Mouse (Mus musculus) layer of hippocampus, adult 8-10 months (tissue): ENCODE results near the gene Atp13a3. TPM values are rescaled to one million over a fixed set of nuclear protein-coding genes. Genes with fewer than 3 reads are reported as not detected.
A peak's percentile ranks its signal among the peaks of the same experiment; 100 is the strongest.
"Not testable (repeated sequence)": the region's sequence is repeated elsewhere in the genome, so short reads cannot be mapped to it uniquely, and the experiment has no call there.

Source experiments
- DNase-seq, 2 experiments: peaks; one replicate each; pipeline ENCODE4 v3.0.0; 2022; ENCODE audit warnings: low spot score in 2 of 2
- total RNA-seq, 4 experiments: library from RNA; stranded (reverse); gene quantifications; 2 replicates each; pipeline ENCODE4 v1.2.4; 2022

Gene Atp13a3
- 10 to 100 TPM; 63.5 to 84.2 (median 66.8) TPM for total RNA-seq

DNA sequence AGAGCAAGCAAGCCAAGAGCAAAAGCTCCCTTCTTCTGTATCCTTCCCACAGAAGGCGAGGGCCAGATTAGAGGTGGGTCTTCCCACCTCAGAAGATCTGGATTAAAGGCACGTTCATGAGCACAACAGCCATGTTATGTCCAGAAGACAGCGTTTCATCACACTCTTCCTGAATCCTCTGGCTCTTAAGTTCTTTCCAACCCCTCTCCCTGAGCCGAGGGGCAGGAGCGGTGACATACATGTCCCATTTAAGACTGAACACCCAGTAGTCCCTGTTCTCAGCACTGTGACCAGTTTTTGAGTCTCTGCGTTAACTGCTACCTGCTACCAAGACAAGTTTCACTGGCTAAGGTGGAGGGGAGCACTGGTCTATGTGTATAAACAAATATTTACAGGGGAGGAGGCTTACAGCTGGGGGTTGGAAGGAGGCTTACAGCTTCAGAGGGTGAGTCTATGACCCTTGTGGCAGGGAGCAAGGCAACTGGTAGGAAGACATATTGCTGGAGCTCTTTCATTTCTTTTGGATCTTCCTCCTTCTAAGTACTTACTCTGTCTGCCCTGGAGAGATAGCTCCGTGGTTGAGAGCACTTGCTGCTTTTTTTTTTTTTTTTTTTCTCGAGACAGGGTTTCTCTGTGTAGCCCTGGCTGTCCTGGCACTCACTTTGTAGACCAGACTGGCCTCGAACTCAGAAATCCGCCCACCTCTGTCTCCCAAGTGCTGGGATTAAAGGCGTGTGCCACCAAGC lies at the start of gene Atp13a3:
Atp13a3 (minus strand) TSS at position 51 of the 746 bp plus-strand sequence.
- DNase-seq: no peak

DNA sequence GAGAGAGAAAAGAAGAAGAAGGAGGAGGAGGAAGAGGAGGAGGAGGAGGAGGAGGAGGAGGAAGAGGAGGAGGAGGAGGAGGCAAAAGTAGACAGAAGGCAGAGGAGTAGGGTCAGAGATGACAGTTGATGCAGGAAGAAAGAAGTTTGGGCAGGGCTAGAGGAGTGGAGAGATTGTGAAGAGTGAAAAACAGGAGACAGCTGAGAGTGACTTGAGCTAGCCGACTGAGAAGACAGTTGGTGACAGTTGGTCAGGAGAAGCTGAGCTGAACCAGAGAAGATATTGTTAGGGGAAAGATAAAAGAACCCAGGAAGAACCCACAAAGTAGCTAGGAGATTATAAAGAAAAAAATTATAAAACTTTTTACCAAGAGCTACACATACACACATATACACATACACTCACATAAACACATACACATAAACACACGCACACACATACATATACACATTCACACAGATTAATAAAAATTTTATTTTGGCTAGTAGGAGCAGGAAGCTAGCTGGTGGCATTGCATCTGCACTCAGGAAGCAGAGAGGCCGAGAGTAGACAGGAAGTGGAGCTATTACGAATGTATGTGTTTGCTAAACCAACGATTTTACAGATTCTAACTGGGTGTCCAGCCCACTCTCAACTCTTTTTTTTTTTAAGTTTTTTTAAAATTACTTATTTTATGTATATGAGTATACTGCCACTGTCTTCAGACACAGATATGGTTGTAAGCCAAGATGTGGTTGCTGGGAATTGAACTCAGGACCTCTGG lies 47.6 kb upstream of the Atp13a3 start:
- DNase-seq: no peak

DNA sequence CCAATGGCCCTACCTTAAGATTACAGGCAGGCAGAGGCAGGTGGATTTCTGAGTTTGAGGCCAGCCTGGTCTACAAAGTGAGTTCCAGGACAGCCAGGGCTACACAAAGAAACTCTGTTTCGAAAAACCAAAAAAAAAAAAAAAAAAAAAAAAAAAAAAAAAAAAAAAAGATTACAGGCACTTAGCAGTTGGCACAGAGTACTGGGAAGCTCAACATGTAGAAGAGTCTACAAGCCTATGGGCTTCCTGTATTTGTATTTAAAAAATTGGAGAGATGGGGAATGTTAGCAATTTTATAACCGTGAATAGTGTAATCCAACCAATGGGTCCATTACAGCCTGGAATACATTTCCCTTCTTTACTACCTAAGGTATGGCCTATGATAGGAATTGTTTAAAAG lies 45.4 kb upstream of the Atp13a3 start:
- not testable (repeated sequence) for DNase-seq

DNA sequence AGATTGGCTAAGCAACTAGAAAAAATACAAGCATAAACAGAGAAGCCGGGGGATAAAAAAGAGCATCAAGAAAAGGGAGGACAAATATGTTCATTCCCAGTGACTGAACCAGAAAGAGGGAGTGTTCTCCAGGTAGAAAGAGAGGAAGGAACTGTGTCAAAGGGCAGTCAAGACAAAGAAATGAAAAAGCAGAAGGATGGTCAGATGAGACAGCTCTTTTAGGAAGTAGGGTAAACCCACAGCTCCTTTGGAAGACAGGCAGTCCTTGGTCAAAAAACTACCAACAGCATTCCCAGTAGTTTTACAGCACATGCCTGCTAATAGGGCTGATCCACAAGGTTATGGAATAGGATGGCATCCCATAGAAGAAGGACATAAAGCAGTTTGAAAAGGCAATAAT lies 43.2 kb upstream of the Atp13a3 start:
- DNase-seq: no peak

DNA sequence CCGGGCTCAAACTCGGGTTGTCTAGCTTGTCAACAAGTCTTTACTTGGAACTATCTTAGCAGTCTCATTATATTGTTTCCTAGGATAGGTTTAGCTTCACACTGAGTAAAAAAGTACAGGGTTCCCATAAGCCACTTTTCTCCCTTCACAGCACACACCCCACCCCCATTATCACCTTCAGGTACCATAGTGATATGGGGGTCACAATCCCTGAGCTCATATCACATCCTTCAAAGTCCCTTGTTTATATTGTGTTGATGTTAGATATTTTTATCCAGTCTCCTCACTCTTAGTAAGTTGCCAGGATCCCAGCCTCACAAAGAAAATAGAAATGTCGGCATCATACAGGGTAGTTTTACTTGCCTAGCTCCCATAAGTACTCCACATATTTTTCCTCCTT lies 42.4 kb upstream of the Atp13a3 start:
- no peak for DNase-seq

DNA sequence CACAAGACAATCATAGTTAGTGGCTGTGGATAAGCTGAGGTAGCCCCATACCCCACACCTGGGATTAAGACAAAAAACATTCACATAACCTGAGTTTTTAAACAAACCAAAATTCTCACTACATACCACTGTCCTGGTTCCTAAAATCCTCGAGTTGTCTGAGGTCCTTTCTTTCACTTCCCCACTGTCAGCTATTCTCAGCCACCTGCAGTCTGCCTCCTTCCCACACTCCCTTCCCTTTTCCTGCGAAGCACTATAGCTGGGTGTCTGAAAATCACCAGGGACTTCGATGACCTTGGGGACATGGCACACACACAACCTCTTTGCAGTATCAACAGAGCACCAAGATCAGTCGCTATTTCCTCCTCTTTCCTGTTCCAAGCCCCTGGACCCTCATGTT lies 41.9 kb upstream of the Atp13a3 start:
- DNase-seq: no peak

DNA sequence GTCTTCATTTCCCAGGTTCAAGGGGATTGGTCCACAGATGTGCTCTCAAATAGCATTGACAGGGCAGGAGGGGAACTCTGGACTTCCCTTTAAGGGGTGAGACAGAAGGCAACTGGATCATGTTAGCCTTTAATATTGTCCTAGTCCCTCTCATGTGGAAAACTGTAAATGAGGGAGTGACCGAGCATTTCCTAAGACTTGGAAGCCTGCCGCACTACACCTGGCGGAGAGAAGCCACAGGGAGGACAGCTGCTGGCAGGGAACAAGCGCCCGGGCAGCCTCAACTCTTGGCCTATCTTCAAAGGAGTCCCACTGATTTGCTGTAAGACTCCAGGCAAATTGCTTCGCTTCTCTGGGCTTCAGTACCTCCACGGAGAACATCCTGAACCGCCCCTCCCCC lies 37.6 kb upstream of the Atp13a3 start:
- DNase-seq: no peak

DNA sequence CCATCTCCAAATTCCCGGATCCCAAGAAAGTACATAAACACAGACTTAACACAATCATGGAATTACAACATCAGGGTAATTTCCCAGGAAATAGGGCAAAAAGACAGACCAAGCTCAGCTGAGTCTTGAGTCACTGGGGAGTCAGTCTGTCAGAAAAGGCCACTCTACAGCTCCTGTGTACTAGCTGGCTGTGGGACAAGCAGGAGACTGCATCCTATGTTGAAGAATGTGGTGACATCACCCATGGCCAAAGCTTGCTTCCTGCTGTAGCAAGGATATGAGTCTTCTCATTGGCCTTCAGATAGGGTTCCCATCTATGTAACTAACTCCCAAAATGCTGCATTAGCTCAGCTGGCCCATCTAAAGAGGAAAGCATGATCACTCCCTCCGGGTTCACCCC lies 36.7 kb upstream of the Atp13a3 start:
- DNase-seq: no peak

DNA sequence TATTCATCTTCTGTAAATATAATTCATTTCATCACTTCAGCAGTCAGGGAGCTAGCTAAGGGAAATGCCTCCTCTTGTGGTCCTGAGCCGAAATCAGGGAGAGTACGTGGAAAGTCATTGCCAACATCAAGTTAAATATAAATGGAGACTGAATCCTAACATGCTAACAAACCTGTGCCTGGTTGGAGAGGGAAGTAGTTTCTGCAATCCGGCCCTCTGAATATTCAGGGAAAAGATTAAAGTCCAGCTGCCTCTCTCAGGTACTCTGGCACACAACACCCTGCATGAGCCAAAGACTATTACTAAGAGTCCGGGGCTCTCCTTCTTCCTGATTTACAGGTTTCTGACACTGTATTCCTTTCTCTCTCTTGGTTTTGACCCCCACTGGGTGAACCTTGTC lies 35.6 kb upstream of the Atp13a3 start:
- no peak for DNase-seq

DNA sequence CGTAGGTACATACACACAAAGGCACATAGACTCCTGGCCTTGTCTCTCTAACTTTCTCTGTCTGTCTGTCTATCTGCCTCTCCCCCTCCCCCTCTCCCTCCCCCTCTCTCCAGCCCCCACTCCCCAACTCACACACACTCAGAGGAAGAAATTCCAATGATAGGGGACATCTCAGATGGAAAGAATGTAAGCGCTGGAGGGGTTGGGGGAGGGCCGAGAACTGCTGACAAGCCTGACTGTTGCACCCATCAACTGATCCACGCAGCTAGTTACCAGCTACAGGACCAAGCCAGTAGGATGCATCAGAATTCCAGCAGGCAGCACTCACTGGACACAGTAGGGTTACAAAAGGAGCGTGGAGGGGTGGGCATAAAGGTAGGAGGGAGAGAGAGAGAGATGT lies 34.1 kb upstream of the Atp13a3 start:
- no peak for DNase-seq

DNA sequence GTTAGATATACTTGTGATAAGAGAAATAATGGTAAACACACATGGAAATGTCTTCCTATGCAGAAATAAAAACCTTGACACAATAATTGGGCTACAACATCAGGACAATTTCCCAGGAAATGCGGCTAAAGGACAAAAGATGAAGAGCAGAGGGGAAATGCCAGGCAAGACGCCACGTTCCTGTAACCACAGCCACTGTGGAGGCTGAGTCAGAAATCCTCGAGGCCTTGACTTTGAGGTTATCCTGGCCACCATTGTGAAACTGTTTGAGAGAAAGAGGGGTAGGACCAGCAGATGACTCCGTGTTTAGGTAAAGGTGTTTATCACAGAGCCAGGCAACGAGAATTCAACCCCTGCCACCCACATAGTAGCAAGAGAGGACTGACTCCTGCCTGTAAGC lies 33.6 kb upstream of the Atp13a3 start:
- DNase-seq: no peak

DNA sequence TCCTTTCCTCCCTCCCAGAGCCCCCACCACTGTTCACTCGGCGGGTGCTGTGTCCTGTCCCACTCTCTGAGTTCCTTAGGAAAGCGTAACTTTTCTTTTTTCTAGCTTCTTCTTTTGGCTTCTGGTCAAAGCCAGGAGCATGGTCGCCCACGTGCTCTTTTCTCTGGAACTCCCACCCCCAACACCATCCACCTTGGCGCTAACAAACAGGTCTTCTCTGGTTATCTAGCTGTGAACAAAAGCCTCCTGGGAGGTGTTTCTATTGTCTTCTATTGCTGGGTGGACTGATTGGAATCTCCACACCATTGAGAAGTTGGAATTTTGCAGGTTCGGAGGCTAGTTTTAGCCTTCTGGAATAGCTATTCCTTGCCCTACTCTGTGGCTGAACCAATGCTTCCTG lies 30.5 kb upstream of the Atp13a3 start:
- no peak for DNase-seq

DNA sequence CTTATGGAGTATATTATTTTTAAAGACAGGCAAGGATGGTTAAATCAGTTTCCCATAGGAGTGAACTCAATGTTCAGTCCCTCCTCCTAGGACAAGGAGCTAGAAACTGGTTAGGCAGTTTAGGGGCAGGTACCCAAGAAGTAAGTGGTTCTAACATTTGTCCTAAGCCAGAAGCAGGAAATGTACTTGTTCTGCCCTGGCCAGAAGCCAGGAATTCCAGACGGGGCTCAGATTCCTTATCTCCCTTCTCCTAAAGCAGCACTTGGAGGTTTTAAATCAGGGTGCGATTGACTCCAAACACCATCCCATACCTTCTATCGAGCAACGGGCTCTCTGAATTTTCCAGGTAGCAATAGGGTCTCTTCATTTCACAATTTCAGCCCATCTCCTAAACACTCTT lies 29.6 kb upstream of the Atp13a3 start:
- no peak for DNase-seq

DNA sequence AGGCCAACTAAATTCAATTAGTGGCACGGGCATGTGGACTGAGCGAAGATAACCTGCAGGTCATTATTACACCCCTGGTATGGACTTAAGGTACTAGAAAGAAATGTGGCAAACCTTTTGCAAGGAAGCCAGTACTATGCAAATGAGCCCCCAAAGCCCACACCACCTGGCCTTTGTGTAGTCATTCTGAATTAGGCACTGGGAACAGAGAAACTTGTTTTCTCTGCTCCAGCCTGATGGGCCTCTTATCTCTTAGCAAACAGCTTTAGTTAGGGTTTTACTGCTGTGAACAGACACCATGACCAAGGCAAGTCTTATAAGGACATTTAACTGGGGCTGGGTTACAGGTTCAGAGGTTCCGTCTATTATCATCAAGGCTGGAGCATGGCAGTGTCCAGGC lies 27.4 kb upstream of the Atp13a3 start:
- DNase-seq: no peak

DNA sequence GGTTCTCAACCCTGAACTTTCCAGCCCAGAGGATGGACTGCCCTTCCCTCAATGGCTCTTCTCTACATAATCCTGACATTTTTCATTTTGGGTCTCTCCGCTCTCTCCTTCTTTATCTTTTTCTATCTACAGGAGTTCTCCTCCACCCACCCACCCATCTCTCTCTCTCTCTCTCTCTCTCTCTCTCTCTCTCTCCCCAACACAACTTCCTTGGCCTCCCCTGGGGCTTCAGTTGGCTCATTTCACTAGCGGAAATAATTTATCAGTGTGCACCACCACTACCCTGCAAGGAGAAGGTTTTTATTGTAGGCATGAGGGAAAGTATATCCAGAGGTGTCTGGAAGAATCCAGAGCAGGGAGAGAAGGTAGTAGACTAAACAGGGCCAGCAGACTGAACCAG lies 26.3 kb upstream of the Atp13a3 start:
- no peak for DNase-seq

DNA sequence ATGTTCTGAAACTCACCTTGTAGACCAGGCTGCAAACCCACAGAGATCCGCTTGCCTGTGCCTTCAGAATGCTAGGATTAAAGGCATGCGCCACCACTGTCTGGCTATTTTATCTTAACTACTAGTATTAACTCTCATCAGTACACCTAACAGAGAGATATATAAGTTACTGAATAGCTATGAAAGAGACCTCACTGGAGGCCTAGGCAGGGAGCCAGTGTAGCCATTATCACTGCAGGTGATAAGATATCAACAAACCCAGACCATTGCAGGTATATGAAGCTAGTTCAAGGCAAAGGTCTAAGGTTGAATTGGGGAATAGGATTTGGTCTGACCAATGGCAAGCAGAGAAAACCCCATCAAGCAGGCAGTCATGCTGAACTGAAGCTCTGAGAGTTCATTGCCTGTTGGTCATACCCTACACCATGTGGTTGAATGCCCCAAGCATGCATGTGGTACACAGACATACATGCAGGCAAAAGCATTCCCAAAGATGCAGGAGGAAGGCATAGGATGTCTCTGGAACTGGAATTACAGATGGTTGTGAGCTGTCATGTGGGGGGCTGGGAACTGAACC lies 24.8 kb upstream of the Atp13a3 start:
- DNase-seq: no peak

DNA sequence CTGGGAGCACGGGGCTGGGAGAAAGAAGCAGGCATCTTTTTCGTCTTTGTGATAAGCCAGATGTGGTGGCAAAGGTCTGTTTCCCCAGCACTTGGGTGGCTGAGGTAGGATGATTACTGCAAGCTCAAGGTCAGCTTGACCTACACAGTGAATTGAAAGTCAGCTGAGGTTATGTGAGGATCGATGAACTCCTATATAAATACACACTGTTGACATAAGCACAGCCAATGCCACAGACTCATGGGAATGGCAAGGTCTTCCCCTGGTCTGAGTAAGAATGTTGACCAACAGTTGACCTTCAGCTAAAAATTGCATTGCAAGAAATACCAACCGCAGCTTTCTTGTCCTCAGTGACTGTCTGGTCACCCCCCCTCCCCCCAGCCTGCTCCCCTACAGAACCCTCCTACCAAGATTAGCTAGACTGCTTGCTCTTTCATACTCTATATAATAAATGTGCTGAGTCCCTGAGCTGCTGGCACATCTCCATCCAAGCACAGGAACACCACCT lies 23.0 kb upstream of the Atp13a3 start:
- DNase-seq: no peak

DNA sequence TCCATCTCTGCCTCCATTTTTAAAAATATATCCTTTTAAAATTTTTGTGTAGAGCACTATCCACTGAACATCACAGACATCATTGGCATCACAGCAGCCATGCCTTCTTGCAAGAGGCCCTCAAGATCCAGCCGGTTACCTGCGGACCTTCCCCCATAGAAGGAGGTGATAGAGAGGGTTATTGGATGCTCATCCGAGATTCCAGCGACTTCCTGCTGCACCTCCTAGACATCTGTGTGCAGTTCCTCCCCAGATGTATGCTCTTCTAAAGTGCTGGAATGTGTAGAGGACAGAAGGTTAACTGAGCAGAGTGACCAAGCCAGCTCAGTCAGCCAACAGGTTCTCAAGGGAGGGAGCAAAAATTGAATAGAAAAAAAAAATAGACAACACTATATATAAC lies 21.7 kb upstream of the Atp13a3 start:
- DNase-seq: no peak

DNA sequence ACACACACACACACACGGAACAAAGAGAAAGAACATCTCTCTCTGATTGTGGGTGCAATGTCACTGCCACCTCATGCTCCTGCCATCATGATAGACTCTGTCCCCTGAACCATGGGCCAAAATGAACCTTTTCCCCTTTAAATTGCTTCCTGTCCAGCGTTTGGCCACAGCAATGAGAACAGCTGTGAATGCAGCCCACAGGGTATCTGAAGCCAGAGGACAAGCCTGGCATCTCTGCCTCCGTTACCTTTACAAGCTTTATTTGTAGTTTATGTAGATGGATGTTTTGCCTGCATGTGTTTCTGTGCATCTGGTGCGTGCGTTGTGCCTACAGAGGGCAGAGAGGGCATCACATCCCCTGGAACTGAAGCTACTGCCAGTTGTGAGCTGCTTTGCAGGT lies 21.2 kb upstream of the Atp13a3 start:
- DNase-seq: no peak

DNA sequence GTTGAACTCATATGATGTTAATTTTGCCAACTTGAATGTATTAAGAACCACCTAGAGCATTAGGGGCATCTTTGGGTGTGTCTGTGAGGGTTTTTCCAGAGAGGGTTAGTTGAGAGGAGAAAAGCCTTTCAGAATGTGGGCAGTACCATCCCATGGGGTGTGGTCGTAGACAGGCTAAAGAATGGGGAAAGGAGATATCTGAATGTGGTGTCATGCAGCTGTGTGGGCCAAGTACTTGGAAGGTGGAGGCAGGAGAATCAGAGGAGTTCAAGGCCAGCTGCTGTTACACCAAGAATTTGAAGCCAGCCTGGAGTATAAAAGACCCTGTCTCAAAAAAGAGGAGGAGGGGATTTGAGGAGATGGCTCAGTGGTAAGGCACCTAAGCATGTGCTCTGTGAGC lies 20.2 kb upstream of the Atp13a3 start:
- DNase-seq: no peak

DNA sequence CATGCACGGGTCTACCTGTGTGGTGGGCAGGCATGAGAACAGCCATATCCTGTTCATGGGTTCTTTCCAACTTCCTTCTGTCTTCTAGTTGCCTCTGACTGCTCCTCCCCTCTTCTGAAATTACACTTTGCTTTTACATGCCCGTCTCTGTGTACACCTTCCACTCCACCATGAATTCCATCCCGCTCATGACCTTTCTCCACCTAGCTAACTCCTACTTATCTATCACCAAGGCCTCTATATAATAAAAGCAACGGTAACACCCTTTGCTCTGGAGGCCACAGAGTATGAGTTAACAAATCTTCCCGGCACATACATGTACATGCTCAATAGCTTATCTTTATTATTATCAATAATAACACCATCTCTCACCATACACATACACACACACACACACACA lies 18.3 kb upstream of the Atp13a3 start:
- no peak for DNase-seq

DNA sequence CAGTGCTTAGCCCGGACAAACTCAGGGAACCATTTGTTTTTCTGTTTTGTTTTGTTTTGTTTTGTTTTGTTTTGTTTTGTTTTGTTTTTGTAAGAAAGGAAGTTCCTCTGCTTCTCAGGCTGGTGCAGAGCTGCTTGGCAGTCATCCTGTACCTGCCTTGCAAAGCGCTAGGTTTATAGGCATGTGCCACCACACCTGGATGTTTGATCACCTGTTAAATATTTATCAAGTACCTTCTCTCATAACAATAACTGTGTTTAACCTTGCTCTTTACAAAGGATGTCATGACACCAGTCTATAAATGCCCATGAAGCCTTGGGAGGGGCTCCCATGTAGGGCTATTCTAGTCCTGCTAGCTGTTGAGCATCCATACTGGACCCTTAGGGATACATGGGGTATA lies 10.9 kb upstream of the Atp13a3 start:
- no peak for DNase-seq

DNA sequence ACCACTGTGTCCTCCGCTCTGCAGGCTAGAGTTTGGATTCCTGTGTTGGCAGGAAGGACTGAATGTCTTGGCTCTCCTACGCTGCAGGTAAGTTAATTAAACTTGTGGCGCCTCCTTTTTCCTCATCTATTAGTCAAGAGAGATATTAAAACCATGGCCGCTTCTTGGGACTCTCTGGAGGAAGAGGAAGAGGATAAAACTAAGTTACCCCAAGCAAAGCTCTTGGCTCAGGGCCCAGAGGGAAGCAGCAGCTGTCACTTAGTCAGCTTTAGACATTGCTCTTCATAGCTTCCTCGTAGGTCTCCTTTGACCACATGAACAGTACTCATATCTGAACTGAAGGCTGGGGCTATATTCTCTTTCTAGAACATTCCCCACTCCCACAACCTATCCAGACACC lies 10.5 kb upstream of the Atp13a3 start:
- peak in 1 of 2 experiments; percentile 4 for DNase-seq
